Mouse (Mus musculus): ENCODE measurements at regions not wholly inside any gene's neighbourhood (a gene's known extent, or its start where the extent isn't known, plus 50 kb on each side); places are given as distances from the start of the nearest gene placed in this dataset.

DNA sequence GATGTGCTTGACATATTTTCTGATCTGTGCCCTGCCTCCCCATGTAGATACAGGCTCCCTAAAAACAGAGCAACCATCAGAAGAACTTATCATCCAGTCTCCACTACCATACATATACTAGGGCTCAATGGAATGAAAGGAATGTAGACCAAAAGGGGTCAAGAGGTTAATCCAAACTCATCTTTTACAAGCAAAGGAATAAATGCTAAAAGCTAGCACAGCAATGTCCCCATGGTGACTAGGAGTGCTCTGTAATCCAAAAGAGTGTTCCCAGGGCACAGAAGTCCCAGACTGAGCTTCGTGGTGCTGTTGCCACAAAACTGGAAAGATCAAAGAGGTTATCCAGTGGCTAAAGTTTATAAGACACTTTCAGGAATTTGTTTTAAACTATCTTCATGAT lies 763.5 kb downstream of the Cypt12 start:
- TF ChIP-seq CTCF (conservative IDR thresholded peaks at IDR 0.05 in 1 of 2, IDR thresholded peaks at IDR 0.05 in 1 of 2; ENCODE audit: low read depth in 2 of 2, low read length in 2 of 2), result no peak
- no peak for TF ChIP-seq KAT2A (IDR thresholded peaks at IDR 0.05; ENCODE audit: insufficient replicate concordance, low read length)
- TF ChIP-seq CHD2 (IDR thresholded peaks at IDR 0.05; ENCODE audit: low read length), result no peak
- TF ChIP-seq HCFC1 (IDR thresholded peaks at IDR 0.05; ENCODE audit: low read depth, low read length), result no peak

Data from CH12.LX (cell line).